ENCODE assay signal across 21 mouse cellular contexts in the genomic region with DNA sequence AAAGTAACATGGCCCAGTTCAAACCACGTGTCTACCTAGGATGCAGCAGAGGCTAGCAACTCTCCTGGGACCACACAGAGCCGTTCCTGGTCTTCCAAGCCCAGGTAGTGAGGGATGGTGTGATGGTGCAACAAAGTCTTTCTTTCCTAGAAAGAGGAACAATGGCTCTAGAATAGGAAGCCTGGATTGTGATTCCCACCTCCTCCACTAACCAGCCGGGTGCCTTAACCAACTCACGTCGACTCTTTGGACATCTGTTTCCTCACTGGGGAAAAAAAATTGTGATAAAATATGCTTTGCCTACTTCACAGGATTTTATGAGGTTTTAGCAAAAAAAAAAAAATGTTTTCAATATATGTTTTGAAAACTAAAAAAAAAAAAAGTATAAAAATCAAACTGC.
DNase-seq lines count a peak whose midpoint lies in the region; ATAC-seq lines count a peak whose summit lies in the region.
"Had no signal": no experiment of that assay in that cellular context is flagged by ENCODE, and none has a peak within 500 bp of the region (broad histone marks: within the 10 kb centered on the region; RNA-seq: fewer than 3 reads in every experiment).

No protein-coding gene starts in this region.

- peak; percentile 90 for ATAC-seq in frontal cortex, adult (ENCODE audit: low TSS enrichment)
- ATAC-seq: activated CD4-positive, CD25-positive, alpha-beta regulatory T cell, adult 4 months; CD4-positive, CD25-positive, alpha-beta regulatory T cell, adult 4 months; forebrain, embryonic 14.5 days; forebrain, embryonic 16.5 days; Patski had no signal

- no peak for DNase-seq in frontal cortex, postnatal 10 days (ENCODE audit: low spot score in 2 of 2)
- peak; percentile 23 for DNase-seq in right cerebral cortex, adult 18-20 months
- no peak for DNase-seq in right cerebral cortex, postnatal 10 days (ENCODE audit: low spot score in 2 of 2)
- no peak for DNase-seq in kidney, postnatal 14 days
- DNase-seq: adrenal gland, adult 8-10 months; adrenal gland, postnatal 14 days; adrenal gland, postnatal 36 days; B cell, adult 2 months; cerebellum, adult 11 months; cerebellum, adult 18-20 months; cerebellum, adult 8-10 months; cerebellum, adult 9-11 months; cerebellum, postnatal 14 days; cerebellum, postnatal 36 days; embryo, embryonic 11 days had no signal
